Mouse (Mus musculus) retina, postnatal 7 days (tissue): Measurements from ENCODE around the gene Hdgfl1.

ENCODE experiments used
- DNase-seq: peaks from one replicate; pipeline ENCODE4 v3.0.0-alpha.2; 2012; ENCODE audit warnings: low read depth, low spot score

Gene Hdgfl1

GRCm38 (mm10) chr13:26769955-26770354 is at the start of gene Hdgfl1:
Gene Hdgfl1, minus strand, starts transcription at chr13:26770165.
- DNase-seq = no peak

GRCm38 (mm10) chr13:26795460-26795859 is 25.5 kb upstream of the Hdgfl1 start:
- no peak for DNase-seq

DNA sequence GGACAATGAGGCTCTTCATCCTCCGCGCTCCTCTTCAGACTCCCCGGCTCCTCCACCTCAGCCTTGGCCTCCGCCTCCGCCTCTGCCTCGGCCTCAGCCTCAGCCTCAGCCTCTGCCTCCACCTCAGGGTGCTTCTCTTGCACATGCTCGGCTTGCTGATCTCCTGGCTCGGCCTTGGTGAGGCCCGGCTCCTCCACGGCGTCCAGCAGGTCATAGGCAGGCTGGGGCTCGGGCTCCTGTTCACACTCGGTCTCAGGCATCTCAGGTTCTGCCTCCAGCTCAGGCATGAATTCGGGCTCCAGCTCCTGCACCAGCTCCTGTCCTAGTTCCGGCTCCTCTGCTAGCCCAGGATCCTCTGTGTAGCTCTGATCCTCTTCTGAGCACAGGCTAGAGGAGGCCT is 541 bp downstream of the Hdgfl1 start:
- DNase-seq = no peak

- no peak for DNase-seq
These were observed 7.8 kb downstream of the Hdgfl1 start for GRCm38 (mm10) chr13:26761966-26762803.

DNA sequence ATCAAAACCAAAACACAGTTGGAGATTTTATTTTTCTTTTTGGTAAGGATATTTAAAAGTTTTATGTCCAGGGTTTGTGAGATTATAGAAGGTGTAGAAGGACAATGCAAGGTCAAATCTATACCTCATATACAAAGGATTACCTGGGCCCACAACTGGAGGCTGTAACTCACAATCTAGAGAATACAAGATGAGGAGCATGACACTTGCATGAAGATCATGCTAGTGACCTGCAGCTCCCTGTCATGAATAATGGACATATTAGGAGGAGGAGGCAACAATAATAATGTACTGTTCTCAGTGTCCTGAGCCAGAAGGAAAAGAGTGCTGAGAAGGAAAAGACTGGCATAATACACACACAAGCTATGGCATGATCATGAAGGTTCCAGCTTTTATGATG is 17.1 kb downstream of the Hdgfl1 start:
- no peak for DNase-seq

DNA sequence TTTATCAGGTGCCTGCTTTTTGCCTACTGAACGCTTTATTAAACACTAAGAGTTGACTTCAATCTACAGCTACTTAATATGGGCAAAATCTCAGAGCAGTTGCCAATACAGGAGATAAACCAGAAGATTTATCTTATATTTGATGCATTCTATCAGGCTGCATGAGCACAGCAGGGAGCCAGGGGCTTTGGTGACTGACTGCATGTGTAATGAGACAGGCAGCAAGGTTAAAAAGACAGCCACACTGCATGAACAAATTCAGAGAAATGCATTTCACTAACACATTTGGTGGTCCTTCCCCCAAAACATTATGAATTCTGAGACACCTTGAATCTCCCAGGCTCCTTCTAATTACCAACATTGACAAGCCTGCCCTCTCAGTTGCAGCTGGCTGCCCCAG is 17.6 kb downstream of the Hdgfl1 start:
- no peak for DNase-seq

DNA sequence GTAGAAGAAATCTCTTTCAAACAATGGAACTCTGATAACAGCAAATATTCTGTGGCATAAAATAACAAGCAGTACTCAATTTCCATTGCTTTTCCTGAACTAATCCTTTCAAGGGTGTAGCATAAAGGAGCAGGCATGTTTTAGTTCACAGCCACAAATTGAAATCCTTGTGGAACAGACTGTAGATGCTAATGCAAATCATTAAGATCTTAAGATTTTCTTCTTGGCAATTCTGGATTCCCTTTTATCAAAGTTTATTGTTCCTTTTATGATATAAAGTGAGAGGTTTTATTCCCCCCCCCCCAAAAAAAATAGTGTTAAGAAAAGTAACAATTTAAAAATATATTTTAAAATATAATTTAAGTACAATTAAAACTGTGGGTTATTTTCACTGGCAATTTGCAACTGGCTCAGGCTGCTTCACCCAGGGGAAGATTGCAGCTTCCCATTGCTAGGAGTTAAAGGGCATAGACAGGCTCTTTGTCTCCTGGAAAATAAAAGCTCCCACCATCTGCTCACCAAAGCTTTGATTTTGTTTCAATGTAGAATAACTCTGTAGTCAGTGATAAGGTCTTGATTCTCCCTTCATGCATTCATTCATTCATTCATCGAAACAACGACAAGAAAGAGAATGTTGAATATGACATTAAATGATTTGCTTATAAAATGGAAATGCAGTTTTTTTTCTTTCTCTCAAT is 24.1 kb downstream of the Hdgfl1 start:
- DNase-seq = no peak

DNA sequence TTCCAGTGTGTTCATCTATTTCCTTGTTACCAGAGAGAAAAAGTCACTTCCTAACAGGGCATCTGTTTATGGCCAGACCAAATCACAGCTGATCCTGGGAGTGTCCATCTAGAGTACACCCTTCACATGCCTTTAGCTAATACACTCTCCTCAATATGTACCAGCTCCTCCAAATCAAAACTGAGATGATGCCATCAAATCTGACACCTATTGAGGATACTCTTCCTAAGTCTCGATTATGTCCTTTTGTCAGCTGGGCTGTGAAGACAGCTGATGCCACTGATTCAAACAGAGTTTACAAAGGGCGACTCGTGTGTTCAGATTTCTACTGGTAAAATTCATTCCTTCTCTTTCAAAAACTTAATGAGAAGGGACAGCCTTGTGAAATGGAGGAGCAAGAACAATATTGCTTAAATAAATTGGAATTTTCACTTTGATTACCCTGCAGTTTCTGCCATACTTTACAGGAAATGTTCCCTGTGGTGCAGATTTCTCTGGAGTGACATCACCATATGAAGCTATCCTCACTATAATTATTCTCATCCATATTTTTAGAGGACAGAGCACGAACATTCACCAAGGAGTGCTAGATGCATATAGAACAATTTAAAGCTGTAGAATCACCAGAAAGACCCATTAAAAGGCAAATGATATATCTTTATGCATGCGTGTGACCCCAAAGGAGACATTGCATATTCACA is 24.8 kb downstream of the Hdgfl1 start:
- DNase-seq = no peak

DNA sequence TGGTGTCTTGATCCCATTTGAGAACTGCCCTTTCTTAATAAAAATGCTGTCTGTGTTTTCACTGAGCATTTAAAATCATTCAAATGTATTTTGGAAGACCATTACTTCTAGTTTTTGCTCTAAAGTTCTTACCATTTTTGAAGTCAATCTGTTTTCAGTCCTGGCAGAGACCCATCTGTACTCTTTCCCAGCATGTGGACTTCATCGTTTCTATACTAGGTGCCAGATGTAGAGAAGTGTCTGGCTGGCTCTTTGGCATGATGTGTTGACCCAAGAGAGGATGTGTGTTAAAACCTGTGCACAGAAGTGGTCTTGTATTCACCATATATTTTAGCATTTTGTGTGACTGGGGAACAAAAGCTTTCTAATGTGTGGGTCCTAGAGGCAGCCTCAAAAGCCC is 25.9 kb downstream of the Hdgfl1 start:
- DNase-seq = no peak

GRCm38 (mm10) chr13:26734981-26735380 is 35.0 kb downstream of the Hdgfl1 start:
- no peak for DNase-seq

DNA sequence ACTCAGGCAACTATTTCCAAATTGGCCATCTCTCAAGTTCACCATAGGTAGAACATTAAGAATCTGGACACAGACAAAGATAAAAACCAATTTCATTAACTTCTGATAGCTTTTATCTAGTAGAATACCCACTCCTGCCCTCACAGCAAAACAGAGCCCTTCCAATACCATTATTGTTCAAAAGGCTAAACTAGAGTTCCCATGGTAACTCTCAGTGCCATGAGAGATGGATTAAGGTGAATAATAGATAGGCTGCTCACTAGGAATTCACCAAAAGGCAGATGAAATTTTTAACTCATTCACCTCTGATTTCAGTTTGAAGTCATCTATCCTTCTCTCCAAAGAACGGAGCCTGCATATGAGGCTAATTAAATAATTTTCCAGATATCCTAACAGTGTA is 45.7 kb downstream of the Hdgfl1 start:
- DNase-seq = no peak

GRCm38 (mm10) chr13:26721333-26721732 is 48.6 kb downstream of the Hdgfl1 start:
- DNase-seq = no peak

GRCm38 (mm10) chr13:26720917-26721316 is 49.0 kb downstream of the Hdgfl1 start:
- no peak for DNase-seq

DNA sequence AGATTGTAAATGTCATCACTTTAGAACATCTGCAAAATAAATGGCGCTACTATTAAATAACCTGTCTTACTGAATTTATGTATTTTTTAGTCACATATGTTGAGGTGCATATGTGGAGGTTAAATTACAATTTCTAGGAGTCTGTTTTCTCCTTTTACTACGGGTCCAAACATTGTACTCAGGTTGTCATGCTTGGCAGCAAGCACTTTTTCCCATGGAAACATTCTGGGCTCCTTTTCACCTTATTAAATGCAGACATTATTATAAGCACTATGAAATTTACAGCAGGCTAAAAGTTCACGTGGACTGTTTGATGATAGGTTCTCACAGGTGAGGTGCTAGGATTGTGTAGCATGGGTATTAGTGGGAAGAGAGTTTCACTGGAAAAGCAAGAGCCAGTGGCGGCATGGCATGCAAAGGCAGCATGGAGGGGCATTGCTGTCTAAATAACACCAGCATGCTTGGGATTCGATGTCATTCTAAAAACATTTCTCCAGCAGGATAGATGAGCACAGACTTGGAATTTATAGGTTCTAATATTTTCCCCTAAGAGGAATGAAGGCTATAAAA is 50.7 kb downstream of the Hdgfl1 start:
- no peak for DNase-seq
